Mouse (Mus musculus): Measurements from ENCODE around the gene Mybph. TPM values are rescaled to one million over a fixed set of nuclear protein-coding genes. Genes with fewer than 3 reads are reported as not detected.

The Mybph gene
- total RNA-seq, 2 experiments from 2014 or later = not detected

- ATAC-seq (replicated peaks; ENCODE audit: low FRiP score, poor library complexity, severe bottlenecking) = no peak
These were observed 11.2 kb upstream of the Mybph start, which contains the start of gene Chil1 for GRCm38 (mm10) chr1:134182025-134182424. Chil1 (plus strand) TSS chr1:134182176.

DNA sequence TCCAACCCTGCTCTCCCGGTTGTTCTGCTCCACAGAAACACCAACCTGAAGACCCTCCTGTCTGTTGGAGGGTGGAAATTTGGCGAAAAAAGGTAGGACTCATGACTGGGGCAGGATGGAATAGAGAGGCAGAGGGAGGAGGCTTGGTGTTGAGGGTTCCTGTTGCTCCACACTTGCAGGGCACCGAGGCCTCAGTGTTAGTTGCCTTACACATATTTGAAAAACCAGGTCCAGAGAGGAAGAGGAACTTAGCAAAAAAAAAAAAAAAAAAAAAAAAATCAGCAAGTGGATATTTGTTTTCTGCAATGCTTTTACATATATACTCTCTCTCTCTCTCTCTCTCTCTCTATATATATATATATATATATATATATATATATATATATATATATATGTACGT is 9.2 kb upstream of the Mybph start:
- ATAC-seq (replicated peaks; ENCODE audit: low FRiP score, poor library complexity, severe bottlenecking) = no peak

DNA sequence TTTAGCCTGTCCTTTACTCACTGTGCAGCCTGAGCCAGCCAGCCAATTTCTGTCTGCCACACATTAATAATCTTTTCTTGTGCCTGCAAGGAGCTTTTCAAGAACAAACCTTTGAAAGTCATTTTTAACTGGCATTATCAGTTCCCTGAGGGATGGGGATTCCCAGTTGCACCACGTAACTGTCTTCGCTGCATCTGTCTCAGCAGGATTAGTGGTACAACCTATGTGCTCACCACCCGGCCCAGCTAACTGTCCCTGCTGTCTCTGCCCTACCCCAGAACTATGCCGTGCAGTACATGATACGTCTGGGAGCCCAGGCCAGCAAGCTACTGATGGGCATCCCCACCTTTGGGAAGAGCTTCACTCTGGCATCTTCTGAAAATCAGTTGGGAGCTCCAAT is 5.0 kb upstream of the Mybph start:
- no peak for ATAC-seq (replicated peaks; ENCODE audit: low FRiP score, poor library complexity, severe bottlenecking)

- no peak for ATAC-seq (replicated peaks; ENCODE audit: low FRiP score, poor library complexity, severe bottlenecking)
These were observed 4.1 kb upstream of the Mybph start for GRCm38 (mm10) chr1:134188989-134189729.

GRCm38 (mm10) chr1:134191192-134191591 is 2.1 kb upstream of the Mybph start:
- no peak for ATAC-seq (replicated peaks; ENCODE audit: low FRiP score, poor library complexity, severe bottlenecking)

DNA sequence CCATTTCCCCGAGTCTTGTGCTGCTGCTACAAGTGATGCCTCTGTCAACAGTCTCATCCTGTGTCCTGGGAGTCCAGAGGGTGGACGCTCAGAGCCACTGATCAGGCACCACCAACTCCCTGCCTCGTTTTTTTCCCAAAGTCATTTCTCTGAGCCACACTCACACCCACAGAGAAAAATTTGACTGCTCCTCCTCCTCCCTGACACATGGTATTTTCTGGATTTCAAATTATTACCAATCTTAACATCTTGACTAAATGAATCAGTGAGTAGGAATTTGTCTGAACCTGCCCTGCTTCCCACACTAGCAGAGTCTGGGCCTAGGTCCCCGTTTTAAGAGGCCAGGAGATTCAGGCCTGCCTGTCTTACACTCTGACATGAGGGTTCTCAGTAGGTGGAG is 1.2 kb upstream of the Mybph start:
- no peak for ATAC-seq (replicated peaks; ENCODE audit: low FRiP score, poor library complexity, severe bottlenecking)

- no peak for ATAC-seq (replicated peaks; ENCODE audit: low FRiP score, poor library complexity, severe bottlenecking)
These were observed 488 bp downstream of the Mybph start for GRCm38 (mm10) chr1:134193674-134194197.

DNA sequence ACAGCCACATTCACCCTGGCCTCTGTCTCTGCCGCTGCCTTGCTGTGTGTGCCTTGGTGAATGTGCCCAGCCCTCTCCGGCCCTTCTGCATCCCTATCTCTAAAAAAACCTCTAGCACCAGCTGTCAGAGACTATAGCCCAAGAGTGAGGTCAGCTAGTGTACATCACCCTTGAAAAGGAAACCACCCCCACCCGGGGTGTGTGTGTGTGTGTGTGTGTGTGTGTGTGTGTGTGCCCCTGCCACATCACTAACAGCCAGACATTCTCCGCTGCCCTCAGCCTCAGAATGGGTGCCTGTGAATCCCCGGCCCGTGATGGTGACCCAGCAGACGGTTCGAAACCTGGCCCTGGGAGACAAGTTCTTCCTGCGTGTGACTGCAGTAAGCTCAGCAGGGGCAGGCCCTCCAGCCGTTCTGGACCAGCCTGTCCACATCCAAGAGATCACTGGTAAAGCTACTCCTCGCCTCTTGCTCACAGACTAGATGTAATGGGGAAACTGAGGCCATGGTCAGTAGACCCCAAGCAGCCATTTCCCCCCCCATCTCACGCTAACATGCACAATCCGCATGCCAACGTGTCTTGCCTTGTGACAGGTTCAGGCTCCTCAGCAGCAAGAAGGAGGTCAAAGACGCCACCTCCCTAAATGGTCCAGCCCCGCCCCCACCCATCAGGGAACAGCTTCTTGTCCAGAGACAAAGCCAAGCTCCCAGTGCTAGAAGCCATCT is 1.2 kb downstream of the Mybph start:
- ATAC-seq (replicated peaks; ENCODE audit: low FRiP score, poor library complexity, severe bottlenecking) = no peak

DNA sequence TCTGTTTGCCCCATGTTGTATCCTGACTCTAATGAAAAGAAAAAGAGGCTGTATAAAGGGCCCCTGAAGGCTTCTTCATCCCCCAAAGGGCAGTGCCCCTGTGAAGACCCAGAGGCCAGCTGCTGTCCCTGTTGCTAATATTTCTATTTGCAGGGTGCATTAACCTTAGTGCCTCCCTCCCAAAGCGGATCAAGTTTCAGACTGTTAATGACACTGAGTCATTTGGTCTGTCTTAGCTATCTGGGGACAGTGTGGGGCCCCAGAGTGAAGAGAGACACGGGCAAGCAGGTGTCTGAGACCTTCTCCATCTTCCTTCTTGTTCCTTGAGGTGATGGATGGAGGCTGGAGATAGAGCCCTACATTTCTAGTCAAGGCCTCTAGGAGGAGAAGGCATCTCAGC is 1.9 kb downstream of the Mybph start:
- ATAC-seq (replicated peaks; ENCODE audit: low FRiP score, poor library complexity, severe bottlenecking) = no peak

DNA sequence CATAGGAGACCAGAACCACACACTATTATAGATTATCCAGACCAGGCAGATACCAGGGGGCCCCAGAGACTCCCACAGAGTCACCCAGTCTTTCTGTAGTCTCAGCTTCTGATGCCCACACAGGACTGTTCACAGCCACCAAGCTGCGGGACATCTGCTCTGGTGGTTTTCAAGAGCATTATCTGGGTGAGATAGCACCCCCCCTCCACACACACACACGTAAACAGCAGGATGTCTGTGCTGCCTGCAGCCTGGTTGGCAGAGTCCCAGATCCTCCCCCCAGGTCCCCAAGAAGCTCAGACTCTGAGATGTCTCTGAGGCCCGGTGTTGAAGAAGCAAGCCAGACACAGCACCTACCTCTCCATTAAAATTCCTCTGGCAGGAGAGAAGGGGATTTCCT is 2.3 kb downstream of the Mybph start:
- no peak for ATAC-seq (replicated peaks; ENCODE audit: low FRiP score, poor library complexity, severe bottlenecking)

DNA sequence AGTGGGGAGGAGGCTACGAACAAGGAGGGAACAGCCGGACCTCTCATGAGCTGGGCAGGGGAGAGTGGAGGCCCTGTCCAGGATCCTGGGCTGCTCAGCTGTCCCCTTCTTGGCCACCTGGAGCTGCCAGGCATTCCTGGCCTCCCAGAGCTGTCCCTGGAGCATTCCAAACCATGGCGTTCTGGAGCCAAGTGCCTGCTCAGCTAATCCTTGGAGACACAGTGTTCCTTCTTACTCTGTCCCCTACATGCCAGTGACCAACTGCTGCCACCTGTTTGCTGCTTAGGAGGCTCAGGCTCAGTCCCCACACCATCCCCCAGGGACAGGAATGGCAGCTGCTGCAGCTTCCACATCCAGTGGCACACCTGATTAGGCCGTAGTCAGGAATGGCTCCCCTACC is 2.7 kb downstream of the Mybph start:
- ATAC-seq (replicated peaks; ENCODE audit: low FRiP score, poor library complexity, severe bottlenecking) = no peak

- no peak for ATAC-seq (replicated peaks; ENCODE audit: low FRiP score, poor library complexity, severe bottlenecking)
These were observed 3.1 kb downstream of the Mybph start for GRCm38 (mm10) chr1:134196386-134196785.

GRCm38 (mm10) chr1:134197325-134197982 is 4.2 kb downstream of the Mybph start:
- no peak for ATAC-seq (replicated peaks; ENCODE audit: low FRiP score, poor library complexity, severe bottlenecking)

DNA sequence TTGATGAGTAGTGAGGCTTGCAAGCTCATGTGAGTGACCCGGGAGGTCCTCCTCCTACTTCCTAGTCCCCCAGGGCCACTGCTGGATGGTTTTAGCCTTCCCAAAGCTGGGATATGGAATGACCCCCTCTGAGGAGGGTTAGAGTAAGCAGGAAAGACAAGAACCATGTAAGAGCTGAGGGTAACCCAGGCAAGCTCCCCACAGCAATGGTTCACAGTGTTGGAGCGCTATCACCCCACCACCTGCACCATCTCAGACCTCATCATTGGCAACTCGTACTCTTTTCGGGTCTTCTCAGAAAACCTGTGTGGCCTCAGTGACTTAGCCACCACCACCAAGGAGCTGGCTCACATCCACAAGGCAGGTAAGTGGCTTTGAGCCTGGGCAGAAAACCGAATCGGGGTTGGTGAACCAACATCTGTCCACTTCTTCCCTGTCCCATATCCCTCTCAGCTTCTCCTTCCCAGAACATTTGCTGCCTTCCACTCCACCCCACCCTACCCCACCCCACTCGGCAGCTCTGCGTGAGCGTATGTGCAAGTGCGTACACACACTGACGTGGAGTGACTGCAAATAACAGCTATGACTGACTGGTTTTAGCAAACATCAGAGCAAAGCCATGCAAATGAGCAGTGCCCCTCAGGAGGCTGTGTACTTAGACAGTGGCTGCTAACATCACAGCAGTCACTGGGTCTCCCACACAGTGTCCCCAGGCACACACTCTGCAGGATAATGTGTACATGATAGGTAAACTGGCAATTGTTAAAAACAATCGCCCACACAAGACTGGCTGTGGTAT is 5.1 kb downstream of the Mybph start:
- no peak for ATAC-seq (replicated peaks; ENCODE audit: low FRiP score, poor library complexity, severe bottlenecking)

GRCm38 (mm10) chr1:134200481-134200880 is 7.2 kb downstream of the Mybph start:
- ATAC-seq (replicated peaks; ENCODE audit: low FRiP score, poor library complexity, severe bottlenecking) = no peak

GRCm38 (mm10) chr1:134200998-134201686 is 7.9 kb downstream of the Mybph start:
- ATAC-seq (replicated peaks; ENCODE audit: low FRiP score, poor library complexity, severe bottlenecking) = no peak

DNA sequence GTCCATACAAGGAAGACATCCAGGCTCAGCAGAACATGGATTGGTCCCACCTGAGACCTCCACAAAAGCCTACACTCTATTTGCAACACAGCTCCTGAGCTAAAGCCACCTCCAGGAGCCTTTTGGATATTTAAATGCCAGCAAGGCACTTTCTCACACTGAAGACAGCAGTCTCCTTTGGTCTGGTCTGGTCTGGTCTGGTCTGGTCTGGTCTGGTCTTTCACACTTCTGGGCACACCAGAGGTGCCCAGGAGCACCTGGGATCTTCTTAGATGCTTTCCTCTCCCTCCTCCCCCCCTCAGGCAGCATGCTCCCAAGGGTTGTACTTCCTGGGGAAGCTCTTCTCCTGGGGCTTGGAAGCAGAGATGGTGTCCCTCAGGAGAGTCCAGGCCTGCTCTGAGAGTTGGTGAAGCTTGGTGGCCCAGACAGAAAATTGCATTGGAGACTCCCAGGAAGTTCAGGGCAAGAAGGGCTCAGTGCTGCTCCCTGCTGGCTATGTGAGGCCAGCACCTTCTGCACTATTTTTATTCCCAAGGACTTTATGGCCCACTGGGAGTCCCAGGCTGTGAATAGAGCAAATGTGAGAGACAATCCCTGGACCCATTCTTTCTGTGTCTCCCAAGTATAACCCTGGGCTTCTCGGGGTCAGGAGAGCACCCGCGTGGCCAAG is 8.6 kb downstream of the Mybph start:
- ATAC-seq (replicated peaks; ENCODE audit: low FRiP score, poor library complexity, severe bottlenecking) = no peak

- no peak for ATAC-seq (replicated peaks; ENCODE audit: low FRiP score, poor library complexity, severe bottlenecking)
These were observed 11.0 kb downstream of the Mybph start for GRCm38 (mm10) chr1:134204230-134204629.
